Mouse (Mus musculus): ENCODE data around the gene Rfx7.
A peak's percentile ranks its signal among the peaks of the same experiment; 100 is the strongest.

The Rfx7 gene

GRCm38 (mm10) chr9:72531996-72532380 is at the start of gene Rfx7:
Gene Rfx7 (plus strand): TSS chr9:72532240.
- peak; percentile 35 to 53 for DNase-seq (ENCODE audit: low spot score in 2 of 2)

- DNase-seq (ENCODE audit: low spot score in 2 of 2): no peak
These were observed 43.5 kb upstream of the Rfx7 start for GRCm38 (mm10) chr9:72488523-72488922.

GRCm38 (mm10) chr9:72489131-72489530 is 42.9 kb upstream of the Rfx7 start:
- no peak for DNase-seq (ENCODE audit: low spot score in 2 of 2)

GRCm38 (mm10) chr9:72491559-72492193 is 40.4 kb upstream of the Rfx7 start:
- DNase-seq (ENCODE audit: low spot score in 2 of 2): peak; percentile 79 to 80

- no peak for DNase-seq (ENCODE audit: low spot score in 2 of 2)
These were observed 39.9 kb upstream of the Rfx7 start, which contains the start of gene Tex9 for GRCm38 (mm10) chr9:72492194-72492565. Gene Tex9 (minus strand): TSS chr9:72492212.

GRCm38 (mm10) chr9:72493465-72493864 is 38.6 kb upstream of the Rfx7 start:
- no peak for DNase-seq (ENCODE audit: low spot score in 2 of 2)

- DNase-seq (ENCODE audit: low spot score in 2 of 2): no peak
These were observed 37.9 kb upstream of the Rfx7 start for GRCm38 (mm10) chr9:72493984-72494685.

GRCm38 (mm10) chr9:72496691-72497090 is 35.3 kb upstream of the Rfx7 start:
- no peak for DNase-seq (ENCODE audit: low spot score in 2 of 2)

GRCm38 (mm10) chr9:72497171-72497570 is 34.9 kb upstream of the Rfx7 start:
- no peak for DNase-seq (ENCODE audit: low spot score in 2 of 2)

- no peak for DNase-seq (ENCODE audit: low spot score in 2 of 2)
These were observed 19.6 kb upstream of the Rfx7 start for GRCm38 (mm10) chr9:72512229-72512981.

GRCm38 (mm10) chr9:72515366-72515765 is 16.7 kb upstream of the Rfx7 start:
- DNase-seq (ENCODE audit: low spot score in 2 of 2): no peak

- no peak for DNase-seq (ENCODE audit: low spot score in 2 of 2)
These were observed 12.8 kb upstream of the Rfx7 start for GRCm38 (mm10) chr9:72519246-72519645.

- no peak for DNase-seq (ENCODE audit: low spot score in 2 of 2)
These were observed 11.2 kb upstream of the Rfx7 start for GRCm38 (mm10) chr9:72520849-72521248.

GRCm38 (mm10) chr9:72526091-72526490 is 5.9 kb upstream of the Rfx7 start:
- no peak for DNase-seq (ENCODE audit: low spot score in 2 of 2)

- DNase-seq (ENCODE audit: low spot score in 2 of 2): peak; percentile 67 to 78
These were observed 1.8 kb upstream of the Rfx7 start for GRCm38 (mm10) chr9:72530237-72530636.

GRCm38 (mm10) chr9:72530824-72531223 is 1.2 kb upstream of the Rfx7 start:
- no peak for DNase-seq (ENCODE audit: low spot score in 2 of 2)

GRCm38 (mm10) chr9:72531291-72531995 is 597 bp upstream of the Rfx7 start:
- peak; percentile 68 to 76 for DNase-seq (ENCODE audit: low spot score in 2 of 2)

- DNase-seq (ENCODE audit: low spot score in 2 of 2): peak; percentile 38 to 44
These were observed 495 bp downstream of the Rfx7 start for GRCm38 (mm10) chr9:72532381-72533088.

- DNase-seq (ENCODE audit: low spot score in 2 of 2): no peak
These were observed 1.0 kb downstream of the Rfx7 start for GRCm38 (mm10) chr9:72533089-72533415.

- no peak for DNase-seq (ENCODE audit: low spot score in 2 of 2)
These were observed 2.9 kb downstream of the Rfx7 start for GRCm38 (mm10) chr9:72534985-72535384.

- DNase-seq (ENCODE audit: low spot score in 2 of 2): no peak
These were observed 3.4 kb downstream of the Rfx7 start for GRCm38 (mm10) chr9:72535394-72535793.

GRCm38 (mm10) chr9:72537086-72537485 is 5.0 kb downstream of the Rfx7 start:
- DNase-seq (ENCODE audit: low spot score in 2 of 2): no peak
